Comparison of ENCODE assay signal across 16 mouse cellular contexts in the genomic region with DNA sequence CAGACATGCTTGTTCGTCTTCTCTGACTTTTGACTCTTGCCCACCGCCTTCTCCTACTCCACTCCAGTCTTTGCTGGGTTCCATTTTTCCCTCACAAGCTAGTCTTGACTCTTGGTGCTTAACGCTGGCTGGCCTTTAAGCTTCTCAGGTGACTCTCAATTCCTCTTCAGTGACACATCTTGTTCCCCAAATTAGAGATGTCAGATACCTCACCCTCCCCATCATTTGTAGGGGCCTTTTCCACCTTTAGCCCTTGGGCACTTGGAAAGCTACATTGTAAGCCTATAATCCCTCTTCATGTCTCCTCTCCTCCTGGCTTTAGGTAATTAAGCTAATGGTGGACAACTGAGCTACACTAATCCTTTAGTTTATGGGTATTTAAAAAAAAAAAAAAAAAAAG.
"Had no signal": no experiment of that assay in that cellular context is flagged by ENCODE, and none has a peak within 500 bp of the region (broad histone marks: within the 10 kb centered on the region; RNA-seq: fewer than 3 reads in every experiment).

No protein-coding gene starts in this region.

- H3K27me3 ChIP-seq: stomach, embryonic 15.5 days had no signal

- H3K9ac ChIP-seq: neural tube, embryonic 12.5 days; neural tube, embryonic 13.5 days; neural tube, embryonic 15.5 days; stomach, embryonic 15.5 days had no signal

- H3K36me3 ChIP-seq: neural tube, embryonic 12.5 days; neural tube, embryonic 13.5 days; neural tube, embryonic 15.5 days; stomach, embryonic 15.5 days had no signal

- H3K27ac ChIP-seq: neural tube, embryonic 12.5 days; neural tube, embryonic 13.5 days; neural tube, embryonic 15.5 days; stomach, embryonic 15.5 days; stomach, postnatal 0 days had no signal

- H3K4me2 ChIP-seq: neural tube, embryonic 12.5 days; neural tube, embryonic 13.5 days; neural tube, embryonic 15.5 days; stomach, embryonic 15.5 days had no signal

- H3K9me3 ChIP-seq: neural tube, embryonic 12.5 days; neural tube, embryonic 13.5 days; neural tube, embryonic 15.5 days; stomach, embryonic 15.5 days had no signal

- DNase-seq: right cerebral cortex, adult 18-20 months; right cerebral cortex, postnatal 14 days; right cerebral cortex, postnatal 25 days; right cerebral cortex, postnatal 4 days; spleen, adult 18-20 months; thymus, adult 18-20 months; thymus, adult 2 months; thymus, postnatal 14 days; thymus, postnatal 25 days; thymus, postnatal 36 days; thymus, postnatal 4 days had no signal

- H3K4me3 ChIP-seq: neural tube, embryonic 12.5 days; neural tube, embryonic 13.5 days; neural tube, embryonic 15.5 days; stomach, embryonic 15.5 days had no signal
